In the genomic region with DNA sequence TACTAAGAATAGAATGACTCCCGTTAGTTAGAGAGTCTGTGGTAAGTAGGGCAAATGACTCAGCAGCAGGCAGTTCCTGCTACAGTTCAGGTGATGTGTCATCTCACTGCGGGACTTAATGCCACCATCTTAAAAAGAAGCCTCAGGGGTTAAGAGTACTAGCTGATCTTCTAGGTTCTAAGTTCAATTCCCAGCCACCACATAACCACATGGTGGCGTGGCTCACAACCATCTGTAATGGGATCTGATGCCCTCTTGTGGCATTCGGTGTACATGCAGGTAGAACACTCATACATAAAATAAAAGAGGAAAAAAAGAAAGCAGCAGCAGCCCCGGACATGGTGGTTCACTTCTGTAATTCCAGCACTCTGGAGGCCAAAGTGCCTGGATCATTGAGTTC, we compare ENCODE assay signal across 9 mouse cellular contexts. TPM values are rescaled to one million over a fixed set of nuclear protein-coding genes. Genes with fewer than 3 reads are reported as not detected.
DNase-seq lines count a peak whose midpoint lies in the region; ATAC-seq and TF ChIP-seq lines count a peak whose summit lies in the region.
"Had no signal": no experiment of that assay in that cellular context is flagged by ENCODE, and none has a peak within 500 bp of the region (broad histone marks: within the 10 kb centered on the region; RNA-seq: fewer than 3 reads in every experiment).

No protein-coding gene starts in this region.

- H3K4me2 ChIP-seq in forebrain, postnatal 0 days (ENCODE audit: low read depth) = no peak overlapping the region
- H3K4me2 ChIP-seq in forebrain, embryonic 12.5 days = no peak overlapping the region
- H3K4me2 ChIP-seq in stomach, postnatal 0 days (replicated peaks; ENCODE audit: low read depth) = no peak overlapping the region
- H3K4me2 ChIP-seq: limb, embryonic 13.5 days had no signal

- peak; percentile 91 for TF ChIP-seq CTCF in forebrain, postnatal 0 days (IDR thresholded peaks at IDR 0.05; ENCODE audit: low read depth)
- peak; percentile 92 for TF ChIP-seq CTCF in stomach, postnatal 0 days (IDR thresholded peaks at IDR 0.05; ENCODE audit: low read depth)

- no peaks in the 10 kb centered on the region for H3K9me3 ChIP-seq in forebrain, postnatal 0 days (ENCODE audit: low read length)
- H3K9me3 ChIP-seq in forebrain, embryonic 12.5 days = no peaks in the 10 kb centered on the region
- H3K9me3 ChIP-seq in stomach, postnatal 0 days (ENCODE audit: control insufficient read depth, low read length) = no peaks in the 10 kb centered on the region
- H3K9me3 ChIP-seq: limb, embryonic 13.5 days had no signal

- no peaks in the 10 kb centered on the region for H3K4me1 ChIP-seq in forebrain, postnatal 0 days (ENCODE audit: insufficient read depth)
- no peaks in the 10 kb centered on the region for H3K4me1 ChIP-seq in forebrain, embryonic 12.5 days
- H3K4me1 ChIP-seq in stomach, postnatal 0 days (replicated peaks; ENCODE audit: control insufficient read depth, insufficient read depth) = no peaks in the 10 kb centered on the region
- H3K4me1 ChIP-seq: limb, embryonic 13.5 days had no signal

- no peak overlapping the region for H3K4me3 ChIP-seq in forebrain, postnatal 0 days (ENCODE audit: low read depth, low read length)
- no peak overlapping the region for H3K4me3 ChIP-seq in forebrain, embryonic 12.5 days (replicated peaks)
- H3K4me3 ChIP-seq in stomach, postnatal 0 days (ENCODE audit: low read depth, low read length) = no peak overlapping the region
- H3K4me3 ChIP-seq: limb, embryonic 13.5 days had no signal

- peaks cover 49% of the 10 kb centered on the region for H3K36me3 ChIP-seq in forebrain, postnatal 0 days (ENCODE audit: insufficient read depth)
- H3K36me3 ChIP-seq in forebrain, embryonic 12.5 days (replicated peaks) = peaks cover 77% of the 10 kb centered on the region
- peaks cover 39% of the 10 kb centered on the region for H3K36me3 ChIP-seq in stomach, postnatal 0 days (ENCODE audit: control insufficient read depth, insufficient read depth, low read length)

- TF ChIP-seq EP300 in stomach, postnatal 0 days (optimal IDR thresholded peaks at IDR 0.05) = no peak

- WGBS in forebrain, postnatal 0 days = 31% methylated on average over 5 of the region's 5 CpGs
- WGBS in forebrain, embryonic 12.5 days = 40% methylated on average over 5 of the region's 5 CpGs
- WGBS in stomach, postnatal 0 days = 32% methylated on average over 5 of the region's 5 CpGs

- DNase-seq in forebrain, postnatal 0 days = peak; percentile 76
- peak; percentile 22 to 38 for DNase-seq in urinary bladder, postnatal 36 days (ENCODE audit: low spot score in 2 of 2)
- no peak for DNase-seq in urinary bladder, adult 2 months (ENCODE audit: low spot score)
- DNase-seq in embryo, embryonic 10.5 days (ENCODE audit: low spot score) = peak; percentile 82
- peak; percentile 64 for DNase-seq in kidney, postnatal 14 days
- DNase-seq in stomach, postnatal 0 days (ENCODE audit: low spot score) = peak; percentile 61

- no peak overlapping the region for H3K9ac ChIP-seq in forebrain, postnatal 0 days
- H3K9ac ChIP-seq in forebrain, embryonic 12.5 days = no peak overlapping the region
- no peak overlapping the region for H3K9ac ChIP-seq in stomach, postnatal 0 days (ENCODE audit: low read length)
- H3K9ac ChIP-seq: limb, embryonic 13.5 days had no signal

- H3K27me3 ChIP-seq in forebrain, postnatal 0 days (ENCODE audit: insufficient read depth, low read length) = no peaks in the 10 kb centered on the region
- H3K27me3 ChIP-seq in forebrain, embryonic 12.5 days = no peaks in the 10 kb centered on the region
- no peaks in the 10 kb centered on the region for H3K27me3 ChIP-seq in stomach, postnatal 0 days (ENCODE audit: control insufficient read depth, insufficient read depth, low read length)
- H3K27me3 ChIP-seq: limb, embryonic 13.5 days had no signal

- no peak overlapping the region for H3K27ac ChIP-seq in forebrain, postnatal 0 days (ENCODE audit: low read depth, low read length)
- no peak overlapping the region for H3K27ac ChIP-seq in forebrain, embryonic 12.5 days
- H3K27ac ChIP-seq in stomach, postnatal 0 days (replicated peaks) = no peak overlapping the region
- H3K27ac ChIP-seq: limb, embryonic 13.5 days had no signal

- ATAC-seq in forebrain, postnatal 0 days = peak; percentile 43
- ATAC-seq in forebrain, embryonic 12.5 days (ENCODE audit: low FRiP score) = no peak
- peak; percentile 86 for ATAC-seq in megakaryocyte, adult 5-6 weeks (ENCODE audit: poor library complexity, severe bottlenecking)
- peak; percentile 72 for ATAC-seq in stomach, postnatal 0 days (ENCODE audit: low FRiP score, low TSS enrichment)

RNA-seq across cellular contexts. Expression of a gene that starts 10.4 kb away (rescaled TPM):
- total RNA-seq in forebrain, postnatal 0 days (2014; rRNA removed) = 121 and 141 TPM in 2 replicates
- 54.9 and 64.7 TPM in 2 replicates for polyA plus RNA-seq in forebrain, postnatal 0 days (2015; fragmentation: Nextera tagmentation; extraction: Ambion mirVana)
- polyA plus RNA-seq in forebrain, embryonic 12.5 days (2016; fragmentation: Nextera tagmentation; extraction: Ambion mirVana) = 118 and 134 TPM in 2 replicates
- 85.6 and 91.1 TPM in 2 replicates for polyA plus RNA-seq in urinary bladder, adult 2 months (2012; rRNA removed)
- total RNA-seq in megakaryocyte, adult 5-6 weeks (2015) = 32.4 and 33.9 TPM in 2 replicates
- 53.6 and 60.7 TPM in 2 replicates for total RNA-seq in megakaryocyte, adult 5-6 weeks (2017)
- 34.5 TPM in 2 replicates for polyA plus RNA-seq in stomach, postnatal 0 days (2015; fragmentation: Nextera tagmentation; extraction: Ambion mirVana)

RNA-seq across cellular contexts. Expression of a gene that starts 10.6 kb away (rescaled TPM):
- total RNA-seq in forebrain, postnatal 0 days (2014; rRNA removed) = 3.3 and 4.2 TPM in 2 replicates
- 1.3 and 1.7 TPM in 2 replicates for polyA plus RNA-seq in forebrain, postnatal 0 days (2015; fragmentation: Nextera tagmentation; extraction: Ambion mirVana)
- polyA plus RNA-seq in forebrain, embryonic 12.5 days (2016; fragmentation: Nextera tagmentation; extraction: Ambion mirVana) = 24.3 TPM in 2 replicates
- polyA plus RNA-seq in urinary bladder, adult 2 months (2012; rRNA removed) = 0.43 and 0.59 TPM in 2 replicates
- total RNA-seq in megakaryocyte, adult 5-6 weeks (2015) = 15.3 and 15.9 TPM in 2 replicates
- 26.8 and 34.8 TPM in 2 replicates for total RNA-seq in megakaryocyte, adult 5-6 weeks (2017)
- polyA plus RNA-seq in stomach, postnatal 0 days (2015; fragmentation: Nextera tagmentation; extraction: Ambion mirVana) = 1.1 and 2.5 TPM in 2 replicates

RNA-seq across cellular contexts. Expression of a gene that starts 19.7 kb away (rescaled TPM):
- 0.77 and 3.5 TPM in 2 replicates for total RNA-seq in forebrain, postnatal 0 days (2014; rRNA removed)
- 2.5 and 3.4 TPM in 2 replicates for polyA plus RNA-seq in forebrain, postnatal 0 days (2015; fragmentation: Nextera tagmentation; extraction: Ambion mirVana)
- 1.8 and 3.0 TPM in 2 replicates for polyA plus RNA-seq in forebrain, embryonic 12.5 days (2016; fragmentation: Nextera tagmentation; extraction: Ambion mirVana)
- 31.8 and 34.3 TPM in 2 replicates for polyA plus RNA-seq in urinary bladder, adult 2 months (2012; rRNA removed)
- 35.3 and 35.7 TPM in 2 replicates for total RNA-seq in megakaryocyte, adult 5-6 weeks (2015)
- total RNA-seq in megakaryocyte, adult 5-6 weeks (2017) = 20.5 and 24.1 TPM in 2 replicates
- 10.0 TPM in 2 replicates for polyA plus RNA-seq in stomach, postnatal 0 days (2015; fragmentation: Nextera tagmentation; extraction: Ambion mirVana)

RNA-seq across cellular contexts. Expression of a gene that starts 36.7 kb away (rescaled TPM):
- total RNA-seq in forebrain, postnatal 0 days (2014; rRNA removed) = not detected in 2 replicates
- not detected in 2 replicates for polyA plus RNA-seq in forebrain, postnatal 0 days (2015; fragmentation: Nextera tagmentation; extraction: Ambion mirVana)
- not detected in 2 replicates for polyA plus RNA-seq in forebrain, embryonic 12.5 days (2016; fragmentation: Nextera tagmentation; extraction: Ambion mirVana)
- not detected in 2 replicates for polyA plus RNA-seq in urinary bladder, adult 2 months (2012; rRNA removed)
- total RNA-seq in megakaryocyte, adult 5-6 weeks (2015) = not detected in 2 replicates
- total RNA-seq in megakaryocyte, adult 5-6 weeks (2017) = not detected in 2 replicates
- polyA plus RNA-seq in stomach, postnatal 0 days (2015; fragmentation: Nextera tagmentation; extraction: Ambion mirVana) = 0.13 TPM in 1 of 2 replicates, not detected in the other
- polyA plus RNA-seq: limb, embryonic 13.5 days had no signal
